Mouse (Mus musculus): Measurements from ENCODE around the gene Tspoap1. TPM values are rescaled to one million over a fixed set of nuclear protein-coding genes. Genes with fewer than 3 reads are reported as not detected.

Gene Tspoap1
- polyA plus RNA-seq, 1 experiment from 2014 or later, result 1.5 TPM

DNA sequence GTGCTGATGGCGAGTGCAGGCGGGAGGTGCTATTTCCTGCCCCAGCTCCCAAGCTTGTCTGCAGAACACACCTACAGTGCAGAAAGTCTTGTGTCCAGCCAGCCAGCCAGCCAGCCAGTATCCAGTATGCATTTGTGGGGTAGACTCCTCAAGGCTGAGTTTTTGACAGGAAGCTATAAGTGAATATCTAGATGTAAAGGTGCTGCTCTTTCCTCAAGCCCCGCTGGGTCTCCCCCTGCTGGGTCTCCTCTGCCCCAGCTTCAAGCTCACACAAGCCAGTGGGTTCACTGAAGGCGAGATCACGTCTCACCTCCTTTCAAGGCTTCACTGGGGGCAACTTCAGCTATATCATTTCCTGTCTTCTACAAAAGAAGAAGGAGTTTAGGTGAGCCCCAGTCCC is 26.0 kb upstream of the Tspoap1 start:
- Histone ChIP-seq H3K9ac (replicated peaks; ENCODE audit: low read length) (peak overlapping the region; percentile 33), H3K27me3 (ENCODE audit: control insufficient read depth, insufficient read depth, low read length) (no peaks in the 10 kb centered on the region), H3K27ac (replicated peaks; ENCODE audit: low read depth, low read length) (no peak overlapping the region), H3K4me3 (ENCODE audit: low read depth, low read length) (no peak overlapping the region), H3K4me1 (ENCODE audit: control insufficient read depth, insufficient read depth, low read length) (peaks cover 3% of the 10 kb centered on the region; the same call in 1 of the 2 replicates), H3K36me3 (replicated peaks; ENCODE audit: control insufficient read depth, insufficient read depth, low read depth, low read length) (no peaks in the 10 kb centered on the region), H3K9me3 (replicated peaks; ENCODE audit: control insufficient read depth, low read length) (no peaks in the 10 kb centered on the region), H3K4me2 (ENCODE audit: low read depth, low read length) (no peak overlapping the region)
- ATAC-seq (replicated peaks; ENCODE audit: insufficient number of reproducible peaks, low FRiP score, low TSS enrichment, low read depth), result no peak
- no peak for DNase-seq (ENCODE audit: low spot score)
- 45% methylated on average over 5 of the region's 5 CpGs for WGBS

GRCm38 (mm10) chr11:87735691-87736090 is 24.6 kb upstream of the Tspoap1 start:
- no peak overlapping the region for H3K9ac ChIP-seq (replicated peaks; ENCODE audit: low read length)
- H3K4me2 ChIP-seq (ENCODE audit: low read depth, low read length), result no peak overlapping the region
- no peaks in the 10 kb centered on the region for H3K27me3 ChIP-seq (ENCODE audit: control insufficient read depth, insufficient read depth, low read length)
- no peaks in the 10 kb centered on the region for H3K9me3 ChIP-seq (replicated peaks; ENCODE audit: control insufficient read depth, low read length)
- 76% methylated on average over 6 of the region's 6 CpGs for WGBS
- H3K4me1 ChIP-seq (ENCODE audit: control insufficient read depth, insufficient read depth, low read length), result peaks cover 3% of the 10 kb centered on the region; the same call in 1 of the 2 replicates
- no peak for ATAC-seq (replicated peaks; ENCODE audit: insufficient number of reproducible peaks, low FRiP score, low TSS enrichment, low read depth)
- no peak for DNase-seq (ENCODE audit: low spot score)
- H3K36me3 ChIP-seq (replicated peaks; ENCODE audit: control insufficient read depth, insufficient read depth, low read depth, low read length), result no peaks in the 10 kb centered on the region
- H3K27ac ChIP-seq (replicated peaks; ENCODE audit: low read depth, low read length), result no peak overlapping the region
- no peak overlapping the region for H3K4me3 ChIP-seq (ENCODE audit: low read depth, low read length)

DNA sequence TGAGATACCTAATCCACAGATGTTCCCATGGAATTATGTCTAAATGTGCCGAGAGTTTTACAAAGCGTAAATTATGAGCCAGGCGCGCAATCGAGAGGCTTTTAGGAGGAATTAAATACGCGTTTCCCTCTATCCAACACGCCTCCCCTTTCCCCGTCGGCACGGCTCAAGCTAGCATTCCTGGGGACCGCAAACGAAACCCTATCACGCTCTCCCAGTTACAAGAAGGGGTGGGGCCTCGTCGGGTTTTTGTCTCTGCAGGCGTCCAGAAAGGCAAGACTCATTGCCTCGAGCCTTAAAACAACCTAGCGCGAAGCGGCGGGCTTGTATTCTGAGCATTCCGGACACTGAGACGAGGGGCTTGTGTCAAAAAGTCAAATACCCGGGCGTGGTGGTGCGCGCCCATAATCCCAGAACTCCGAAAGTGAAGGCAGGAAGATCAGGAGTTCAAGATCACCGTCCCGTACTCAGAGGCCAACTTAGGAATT is 23.6 kb upstream of the Tspoap1 start:
- Histone ChIP-seq H3K4me2 (ENCODE audit: low read depth, low read length) (peak overlapping the region; percentile 72), H3K27me3 (ENCODE audit: control insufficient read depth, insufficient read depth, low read length) (no peaks in the 10 kb centered on the region), H3K4me3 (ENCODE audit: low read depth, low read length) (peak overlapping the region; percentile 83), H3K36me3 (replicated peaks; ENCODE audit: control insufficient read depth, insufficient read depth, low read depth, low read length) (no peaks in the 10 kb centered on the region), H3K9me3 (replicated peaks; ENCODE audit: control insufficient read depth, low read length) (no peaks in the 10 kb centered on the region), H3K4me1 (ENCODE audit: control insufficient read depth, insufficient read depth, low read length) (peaks cover 3% of the 10 kb centered on the region; the same call in 1 of the 2 replicates), H3K9ac (replicated peaks; ENCODE audit: low read length) (peak overlapping the region; percentile 82), H3K27ac (replicated peaks; ENCODE audit: low read depth, low read length) (peak overlapping the region; percentile 53; the same call in 1 of the 2 replicates)
- ATAC-seq (replicated peaks; ENCODE audit: insufficient number of reproducible peaks, low FRiP score, low TSS enrichment, low read depth) (peak; percentile 60), DNase-seq (ENCODE audit: low spot score) (peak; percentile 75)
- WGBS, result 3% methylated on average over 31 of the region's 31 CpGs

DNA sequence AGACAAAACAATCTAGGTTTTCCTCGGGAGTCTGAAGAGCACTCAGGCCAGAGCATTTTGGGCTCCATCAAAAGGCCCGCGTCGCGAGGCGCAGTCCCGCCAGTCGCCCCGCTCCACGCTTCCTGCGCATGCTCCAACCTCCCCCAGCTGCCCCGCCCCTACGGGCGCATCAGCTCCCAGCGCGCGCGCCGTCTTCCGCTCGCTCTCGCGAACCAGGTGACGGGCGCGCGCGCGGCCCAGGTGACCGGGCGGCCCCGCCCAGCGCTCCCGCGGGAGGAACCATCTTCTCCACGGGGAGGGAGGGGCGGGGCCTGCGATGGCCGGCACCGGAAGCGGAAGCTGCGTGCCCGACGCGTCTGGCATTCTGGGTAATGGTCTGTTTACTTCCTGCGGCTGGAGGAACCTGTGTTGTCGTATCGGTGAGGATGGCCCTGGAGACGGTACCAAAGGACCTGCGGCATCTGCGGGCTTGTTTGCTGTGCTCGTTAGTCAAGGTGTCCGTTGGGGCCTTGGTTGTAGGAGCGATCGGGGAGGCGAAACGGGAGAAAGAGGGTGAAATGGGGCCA is 23.1 kb upstream of the Tspoap1 start, which contains the start of gene Supt4a:
Gene Supt4a, plus strand, starts transcription at position 378 of the 566 bp plus-strand sequence.
- H3K4me1 ChIP-seq (ENCODE audit: control insufficient read depth, insufficient read depth, low read length), result peaks cover 3% of the 10 kb centered on the region; the same call in 1 of the 2 replicates
- peak; percentile 97 for DNase-seq (ENCODE audit: low spot score)
- H3K4me3 ChIP-seq (ENCODE audit: low read depth, low read length), result peak within 1 kb of the TSS; percentile 83
- peak within 1 kb of the TSS; percentile 53; the same call in 1 of the 2 replicates for H3K27ac ChIP-seq (replicated peaks; ENCODE audit: low read depth, low read length)
- no peaks in the 10 kb centered on the region for H3K36me3 ChIP-seq (replicated peaks; ENCODE audit: control insufficient read depth, insufficient read depth, low read depth, low read length)
- H3K4me2 ChIP-seq (ENCODE audit: low read depth, low read length), result peak within 1 kb of the TSS; percentile 72
- no peaks in the 10 kb centered on the region for H3K9me3 ChIP-seq (replicated peaks; ENCODE audit: control insufficient read depth, low read length)
- H3K9ac ChIP-seq (replicated peaks; ENCODE audit: low read length), result peak within 1 kb of the TSS; percentile 82
- peak; percentile 88 for ATAC-seq (replicated peaks; ENCODE audit: insufficient number of reproducible peaks, low FRiP score, low TSS enrichment, low read depth)
- under 1% methylated on average over 57 of the region's 57 CpGs for WGBS
- H3K27me3 ChIP-seq (ENCODE audit: control insufficient read depth, insufficient read depth, low read length), result no peaks in the 10 kb centered on the region

- 92% methylated on average over 3 of the region's 3 CpGs for WGBS
- no peak for DNase-seq (ENCODE audit: low spot score)
These were observed 16.6 kb upstream of the Tspoap1 start for GRCm38 (mm10) chr11:87743691-87744090.

DNA sequence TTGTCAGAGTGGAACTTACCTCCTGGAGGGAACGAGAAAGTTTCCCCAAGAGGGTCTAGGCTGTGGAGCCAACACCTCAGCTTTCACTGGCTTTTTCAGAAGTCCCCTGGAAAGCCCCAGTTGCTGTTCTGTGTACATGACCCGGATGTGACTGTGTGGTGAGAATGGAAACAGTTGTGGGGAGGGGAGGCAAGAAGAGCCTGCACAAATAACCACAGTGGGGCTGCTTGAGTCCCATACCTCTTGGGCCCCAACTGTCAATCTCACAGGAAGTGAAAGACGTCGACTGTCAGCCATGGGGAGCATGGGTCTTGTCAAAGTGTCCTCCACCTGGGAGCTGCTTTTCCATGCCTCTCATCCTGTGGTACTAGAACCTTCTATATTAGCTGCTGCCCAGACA is 15.4 kb upstream of the Tspoap1 start:
- H3K4me3 ChIP-seq (ENCODE audit: low read depth, low read length), result no peak overlapping the region
- WGBS, result 89% methylated on average over 4 of the region's 4 CpGs
- no peaks in the 10 kb centered on the region for H3K9me3 ChIP-seq (replicated peaks; ENCODE audit: control insufficient read depth, low read length)
- H3K4me2 ChIP-seq (ENCODE audit: low read depth, low read length), result no peak overlapping the region
- no peaks in the 10 kb centered on the region for H3K4me1 ChIP-seq (ENCODE audit: control insufficient read depth, insufficient read depth, low read length)
- DNase-seq (ENCODE audit: low spot score), result no peak
- H3K9ac ChIP-seq (replicated peaks; ENCODE audit: low read length), result no peak overlapping the region
- no peak for ATAC-seq (replicated peaks; ENCODE audit: insufficient number of reproducible peaks, low FRiP score, low TSS enrichment, low read depth)
- 0 out of 2 replicates have a peak, but pooled peaks cover 2% of the 10 kb centered on the region for H3K36me3 ChIP-seq (replicated peaks; ENCODE audit: control insufficient read depth, insufficient read depth, low read depth, low read length)
- H3K27me3 ChIP-seq (ENCODE audit: control insufficient read depth, insufficient read depth, low read length), result no peaks in the 10 kb centered on the region
- H3K27ac ChIP-seq (replicated peaks; ENCODE audit: low read depth, low read length), result no peak overlapping the region

More at GRCm38 (mm10) chr11:87743691-87744090, 16.6 kb upstream of the Tspoap1 start:
- H3K27ac ChIP-seq (replicated peaks; ENCODE audit: low read depth, low read length), result no peak overlapping the region
- H3K4me1 ChIP-seq (ENCODE audit: control insufficient read depth, insufficient read depth, low read length), result no peaks in the 10 kb centered on the region
- ATAC-seq (replicated peaks; ENCODE audit: insufficient number of reproducible peaks, low FRiP score, low TSS enrichment, low read depth), result no peak
- H3K27me3 ChIP-seq (ENCODE audit: control insufficient read depth, insufficient read depth, low read length), result no peaks in the 10 kb centered on the region
- no peak overlapping the region for H3K4me2 ChIP-seq (ENCODE audit: low read depth, low read length)
- H3K36me3 ChIP-seq (replicated peaks; ENCODE audit: control insufficient read depth, insufficient read depth, low read depth, low read length), result 0 out of 2 replicates have a peak, but pooled peaks cover 2% of the 10 kb centered on the region
- H3K4me3 ChIP-seq (ENCODE audit: low read depth, low read length), result no peak overlapping the region
- no peak overlapping the region for H3K9ac ChIP-seq (replicated peaks; ENCODE audit: low read length)
- H3K9me3 ChIP-seq (replicated peaks; ENCODE audit: control insufficient read depth, low read length), result no peaks in the 10 kb centered on the region

DNA sequence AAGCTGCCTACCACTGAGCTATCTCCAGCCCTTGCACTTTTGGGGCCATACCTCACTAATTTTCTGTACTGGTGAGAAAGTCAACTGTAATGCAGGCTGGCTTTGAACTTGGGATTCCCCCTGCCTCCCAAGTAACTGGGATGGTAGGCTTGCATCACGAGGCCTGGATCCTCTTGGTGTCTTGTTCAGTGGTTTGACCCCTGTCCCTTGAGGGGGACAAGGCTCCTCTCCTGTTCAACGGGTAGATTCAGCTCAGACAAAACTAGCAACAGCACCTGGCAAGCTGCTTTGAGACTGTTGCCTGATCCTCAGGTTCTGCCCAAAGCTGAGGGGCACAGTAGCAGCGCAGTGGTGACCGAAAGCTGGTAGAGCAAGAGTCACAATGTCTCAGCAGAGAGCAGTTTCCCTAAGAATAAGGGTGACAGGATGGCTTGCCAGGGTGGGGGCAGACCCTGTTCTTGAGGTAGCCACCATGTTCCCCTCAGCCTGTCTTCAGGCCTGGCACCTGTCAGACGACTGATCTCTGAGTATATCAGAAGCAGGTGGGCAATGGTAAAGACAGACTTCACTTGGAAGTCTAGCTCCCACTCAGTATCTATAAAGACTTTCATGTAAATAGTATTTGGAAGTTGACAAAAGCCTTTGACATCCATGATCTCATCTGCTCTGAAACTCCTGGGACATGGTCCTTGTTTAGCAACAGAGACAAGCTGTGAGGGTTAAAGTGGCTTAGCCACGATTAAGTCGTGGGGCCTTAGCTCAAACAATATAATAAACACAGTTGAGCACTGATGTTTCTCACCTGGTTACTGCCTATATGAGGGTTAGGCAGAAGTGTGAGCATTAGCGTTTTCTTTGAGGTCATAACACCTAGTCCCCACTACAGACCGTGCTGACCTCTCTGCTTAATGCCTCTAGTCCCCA is 14.4 kb upstream of the Tspoap1 start:
- no peaks in the 10 kb centered on the region for H3K4me1 ChIP-seq (ENCODE audit: control insufficient read depth, insufficient read depth, low read length)
- no peak overlapping the region for H3K4me3 ChIP-seq (ENCODE audit: low read depth, low read length)
- no peak overlapping the region for H3K9ac ChIP-seq (replicated peaks; ENCODE audit: low read length)
- 81% methylated on average over 9 of the region's 9 CpGs for WGBS
- H3K4me2 ChIP-seq (ENCODE audit: low read depth, low read length), result no peak overlapping the region
- no peak overlapping the region for H3K27ac ChIP-seq (replicated peaks; ENCODE audit: low read depth, low read length)
- no peaks in the 10 kb centered on the region for H3K27me3 ChIP-seq (ENCODE audit: control insufficient read depth, insufficient read depth, low read length)
- no peak for ATAC-seq (replicated peaks; ENCODE audit: insufficient number of reproducible peaks, low FRiP score, low TSS enrichment, low read depth)
- DNase-seq (ENCODE audit: low spot score), result no peak
- no peaks in the 10 kb centered on the region for H3K9me3 ChIP-seq (replicated peaks; ENCODE audit: control insufficient read depth, low read length)
- H3K36me3 ChIP-seq (replicated peaks; ENCODE audit: control insufficient read depth, insufficient read depth, low read depth, low read length), result 0 out of 2 replicates have a peak, but pooled peaks cover 2% of the 10 kb centered on the region

Measured in embryonic facial prominence, embryonic 11.5 days (tissue).